Mouse (Mus musculus) stomach, postnatal 0 days (tissue): ENCODE data around the gene Stac2. TPM values are rescaled to one million over a fixed set of nuclear protein-coding genes. Genes with fewer than 3 reads are reported as not detected.

Experiments used
- ATAC-seq: fragments of 200-750 bp; cut with Nextera tagmentation; 2 replicates; pipeline ENCODE4 v1.8.0; 2017; ENCODE audit not compliant: low FRiP score, low TSS enrichment
- DNase-seq: peaks from one replicate; pipeline ENCODE4 v3.0.0-alpha.2; 2016; ENCODE audit warnings: low spot score
- H3K27ac ChIP-seq: fragments of 300-500 bp; sonication (generic); replicated peaks from 2 replicates; pipeline ENCODE4 v1.5.1; 2014; ENCODE audit warnings: mild to moderate bottlenecking, control low read depth
- H3K27me3 ChIP-seq: fragments of 300-500 bp; sonication (generic); 2 replicates; pipeline ENCODE4 v1.6.1; 2014; ENCODE audit warnings: low read length; ENCODE audit not compliant: control insufficient read depth, insufficient read depth
- H3K36me3 ChIP-seq: fragments of 300-500 bp; sonication (generic); 2 replicates; pipeline ENCODE4 v1.6.1; 2014; ENCODE audit warnings: low read length, mixed read lengths; ENCODE audit not compliant: control insufficient read depth, insufficient read depth
- H3K4me1 ChIP-seq: fragments of 300-500 bp; sonication (generic); replicated peaks from 2 replicates; pipeline ENCODE4 v1.6.1; 2014; ENCODE audit warnings: antibody characterized with exemption; ENCODE audit not compliant: control insufficient read depth, insufficient read depth
- H3K4me2 ChIP-seq: fragments of 300-500 bp; sonication (generic); replicated peaks from 2 replicates; pipeline ENCODE4 v1.6.1; 2014; ENCODE audit warnings: low read depth, mild to moderate bottlenecking, control low read depth, moderate library complexity
- H3K4me3 ChIP-seq: fragments of 300-500 bp; sonication (generic); 2 replicates; pipeline ENCODE4 v1.5.1; 2014; ENCODE audit warnings: low read depth, low read length, control low read depth
- H3K9ac ChIP-seq: fragments of 300-500 bp; sonication (generic); 2 replicates; pipeline ENCODE4 v1.6.1; 2014; ENCODE audit warnings: mild to moderate bottlenecking, low read length, control low read depth, mixed read lengths
- H3K9me3 ChIP-seq: fragments of 300-500 bp; sonication (generic); 2 replicates; pipeline ENCODE4 v1.6.1; 2016; ENCODE audit warnings: low read length; ENCODE audit not compliant: control insufficient read depth
- CTCF ChIP-seq: IDR thresholded peaks from 2 replicates; pipeline ENCODE4 v1.5.1; 2016; ENCODE audit warnings: antibody characterized with exemption, low read depth, mild to moderate bottlenecking, moderate library complexity
- EP300 ChIP-seq: optimal IDR thresholded peaks from 2 replicates; pipeline ENCODE3; 2016; ENCODE audit warnings: antibody characterized with exemption
- WGBS: fragments of 180-500 bp; shearing (Covaris S2); extraction: QIAGEN DNeasy Blood & Tissue Kit; methylation state at CpG from one replicate; pipeline ENCODE4 v1.1.7; 2014; 5-methylcytosine and 5-hydroxymethylcytosine counted together
- polyA plus RNA-seq: library from polyadenylated mRNA; unstranded; fragments of >200 nt; fragmentation: Nextera tagmentation; extraction: Ambion mirVana; gene quantifications from 2 replicates; pipeline ENCODE4 v1.2.1, GENCODE M21; 2015

Stac2 gene
- polyA plus RNA-seq, 1 experiment from 2014 or later = 0.05 TPM

DNA sequence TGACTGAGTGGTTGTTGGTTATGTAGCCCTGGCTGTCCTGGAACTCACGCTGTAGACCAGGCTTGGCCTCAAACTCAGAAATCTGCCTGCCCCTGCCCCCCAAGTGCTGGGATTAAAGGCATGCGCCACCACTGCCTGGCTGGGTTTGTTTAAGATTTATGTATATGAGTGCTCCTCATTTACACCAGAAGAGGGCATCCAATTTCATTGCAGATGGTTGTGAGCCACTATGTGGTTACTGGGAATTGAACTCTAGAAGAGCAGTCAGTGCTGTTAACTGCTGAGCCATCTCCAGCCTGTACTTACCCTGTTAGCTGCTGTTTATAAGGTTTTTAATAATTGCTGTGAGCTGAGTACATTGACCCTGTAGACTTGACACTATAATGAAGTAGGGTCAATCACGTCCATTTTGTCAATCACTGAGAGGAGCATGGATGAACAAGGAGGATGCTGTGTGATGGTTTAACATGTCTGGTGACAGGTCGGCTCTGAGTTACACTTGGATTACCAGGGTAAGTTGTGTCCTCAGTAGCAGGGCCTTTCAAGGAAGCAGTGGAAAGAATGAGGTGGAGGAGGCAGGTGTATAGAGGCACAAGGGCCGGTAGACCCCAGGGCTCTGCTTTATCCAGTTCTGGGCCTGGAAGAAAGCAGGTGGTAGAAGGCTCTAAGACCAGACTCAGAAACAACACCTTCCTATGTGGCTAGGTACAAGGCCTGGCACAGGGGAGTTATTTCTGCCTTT, 22.4 kb downstream of the Stac2 start:
- H3K27me3 ChIP-seq = no peaks in the 10 kb centered on the region
- H3K4me3 ChIP-seq = no peak overlapping the region
- TF ChIP-seq CTCF (peak; percentile 53), EP300 (no peak)
- DNase-seq (no peak), ATAC-seq (no peak)
- H3K36me3 ChIP-seq = peaks cover 12% of the 10 kb centered on the region
- H3K9ac ChIP-seq = no peak overlapping the region
- no peak overlapping the region for H3K4me2 ChIP-seq
- WGBS = 46% methylated on average over 5 of the region's 5 CpGs
- H3K4me1 ChIP-seq = peaks cover 2% of the 10 kb centered on the region; the same call in 1 of the 2 replicates
- 0 out of 2 replicates have a peak overlapping the region, but pooled peaks have one; percentile 13 for H3K27ac ChIP-seq
- no peaks in the 10 kb centered on the region for H3K9me3 ChIP-seq

DNA sequence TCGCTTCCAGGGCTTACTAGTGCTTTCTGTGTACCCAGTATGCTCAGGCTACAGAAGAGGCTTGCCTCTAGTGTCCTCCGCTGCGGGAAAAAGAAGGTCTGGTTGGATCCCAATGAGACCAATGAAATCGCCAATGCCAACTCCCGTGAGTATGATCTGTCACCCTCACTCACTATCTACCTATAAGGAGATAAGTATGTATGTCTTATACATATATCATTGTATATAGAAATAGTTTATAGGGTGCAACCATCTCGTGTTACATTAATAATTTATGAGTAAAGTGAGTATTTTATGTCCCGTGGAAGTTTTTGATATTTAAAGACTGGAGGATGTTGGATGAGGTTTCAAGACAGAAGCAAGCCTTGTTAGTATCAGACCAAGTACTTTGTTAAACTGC, 25.5 kb downstream of the Stac2 start:
- WGBS = 13% methylated on average over 7 of the region's 7 CpGs
- H3K4me3 ChIP-seq = peak overlapping the region; percentile 95
- H3K4me2 ChIP-seq = peak overlapping the region; percentile 79
- H3K9me3 ChIP-seq = no peaks in the 10 kb centered on the region
- TF ChIP-seq CTCF (no peak), EP300 (no peak)
- no peaks in the 10 kb centered on the region for H3K4me1 ChIP-seq
- ATAC-seq (no peak), DNase-seq (no peak)
- no peaks in the 10 kb centered on the region for H3K27me3 ChIP-seq
- H3K27ac ChIP-seq = no peak overlapping the region
- H3K36me3 ChIP-seq = peaks cover 12% of the 10 kb centered on the region
- peak overlapping the region; percentile 100 for H3K9ac ChIP-seq

DNA sequence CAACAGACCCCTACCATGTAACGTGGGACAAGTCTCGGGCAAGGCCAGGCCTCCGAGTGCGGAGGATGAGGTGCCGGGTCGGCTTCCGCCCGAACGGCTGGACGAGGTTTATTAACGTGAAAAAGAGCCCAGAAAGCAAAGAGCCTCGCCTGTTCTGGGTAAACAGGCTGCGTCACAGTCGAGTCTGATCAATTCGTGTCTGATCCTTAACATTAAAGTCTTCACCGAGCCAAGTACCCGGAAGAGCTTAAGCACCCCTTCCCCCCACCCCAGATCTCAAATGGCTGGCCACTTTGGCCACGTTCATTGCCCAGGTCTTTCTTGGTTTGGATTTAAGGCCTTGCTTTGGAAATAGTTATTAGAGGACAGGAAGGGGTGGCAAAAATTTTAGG, 26.0 kb downstream of the Stac2 start:
- DNase-seq = no peak
- Histone ChIP-seq H3K4me2 (peak overlapping the region; percentile 79), H3K36me3 (peaks cover 12% of the 10 kb centered on the region), H3K27ac (peak overlapping the region; percentile 91), H3K9ac (peak overlapping the region; percentile 100), H3K9me3 (no peaks in the 10 kb centered on the region), H3K27me3 (no peaks in the 10 kb centered on the region), H3K4me3 (peak overlapping the region; percentile 95), H3K4me1 (no peaks in the 10 kb centered on the region)
- no peak for TF ChIP-seq EP300
- no peak for TF ChIP-seq CTCF
- 0% methylated on average over 18 of the region's 18 CpGs for WGBS
- peak; percentile 0; the same call in 1 of the 2 replicates for ATAC-seq

DNA sequence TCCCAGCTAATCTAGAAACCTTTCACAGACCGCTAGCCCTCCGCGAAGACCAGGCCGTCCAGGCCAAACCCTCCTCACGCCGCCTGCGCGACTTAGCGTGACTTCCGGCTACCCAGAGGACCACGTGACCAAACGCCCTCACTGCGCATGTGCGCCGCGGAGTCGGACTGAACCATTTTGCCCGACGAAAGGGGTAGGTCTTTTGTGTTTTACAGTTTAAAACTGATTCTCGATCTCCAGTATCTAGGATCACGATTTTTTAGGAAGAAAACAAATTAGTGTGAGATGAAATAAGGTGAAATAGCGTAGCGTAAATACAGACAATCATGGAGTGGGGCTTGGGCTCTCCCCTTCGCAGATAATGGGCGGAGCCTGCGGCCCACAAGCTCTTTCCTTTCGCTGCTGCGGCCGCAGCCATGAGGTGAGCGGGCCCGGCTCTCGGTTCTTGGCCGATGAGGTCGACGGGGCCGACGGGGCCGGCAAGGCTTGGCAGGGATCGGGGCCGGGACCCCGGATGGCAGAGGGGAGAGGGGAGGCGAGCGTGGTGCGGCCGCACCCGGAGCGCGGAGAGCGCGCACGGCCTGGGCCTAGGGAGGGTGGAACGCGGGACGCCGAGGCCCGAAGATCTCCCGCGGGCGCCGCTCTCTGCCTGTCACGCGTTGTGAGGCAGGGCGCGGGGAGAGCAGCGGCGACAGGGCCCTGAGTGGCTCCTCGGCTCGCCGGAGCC, 26.5 kb downstream of the Stac2 start, which contains the start of gene Rpl19:
Rpl19 (plus strand) TSS at position 141 of the 727 bp plus-strand sequence.
- no peaks in the 10 kb centered on the region for H3K4me1 ChIP-seq

DNA sequence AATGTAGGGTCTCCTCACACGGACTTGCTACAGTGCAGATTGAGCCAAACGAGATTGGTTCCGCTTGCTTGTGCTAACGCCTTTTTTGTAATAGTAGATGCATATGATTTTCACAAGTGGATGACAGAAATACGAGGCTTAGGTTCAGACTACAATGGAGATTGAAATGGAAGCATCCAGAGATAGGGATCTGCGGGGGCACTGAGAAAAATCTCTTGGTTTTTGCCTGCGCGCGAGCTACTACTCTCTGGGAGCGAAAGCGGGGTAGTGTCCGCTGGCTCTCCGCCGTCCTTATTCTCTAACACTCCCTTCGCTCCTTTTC, 27.1 kb downstream of the Stac2 start:
- no peaks in the 10 kb centered on the region for H3K9me3 ChIP-seq
- H3K36me3 ChIP-seq = peaks cover 12% of the 10 kb centered on the region
- peak overlapping the region; percentile 95 for H3K4me3 ChIP-seq
- no peak for DNase-seq
- ATAC-seq = no peak
- peak overlapping the region; percentile 79 for H3K4me2 ChIP-seq
- TF ChIP-seq EP300 = no peak
- no peak for TF ChIP-seq CTCF
- peak overlapping the region; percentile 91 for H3K27ac ChIP-seq
- H3K4me1 ChIP-seq = no peaks in the 10 kb centered on the region
- H3K9ac ChIP-seq = peak overlapping the region; percentile 100
- H3K27me3 ChIP-seq = no peaks in the 10 kb centered on the region
- 4% methylated on average over 15 of the region's 15 CpGs for WGBS

More for the DNA sequence above, 26.5 kb downstream of the Stac2 start, which contains the start of gene Rpl19:
- peak within 1 kb of the TSS; percentile 79 for H3K4me2 ChIP-seq
- under 1% methylated on average over 60 of the region's 69 CpGs for WGBS
- peak within 1 kb of the TSS; percentile 100 for H3K9ac ChIP-seq
- H3K4me3 ChIP-seq = peak within 1 kb of the TSS; percentile 95
- H3K27me3 ChIP-seq = no peaks in the 10 kb centered on the region
- H3K9me3 ChIP-seq = no peaks in the 10 kb centered on the region
- peak; percentile 81 for ATAC-seq
- peak; percentile 27 for TF ChIP-seq EP300
- TF ChIP-seq CTCF = no peak
- peak; percentile 89 for DNase-seq
- H3K27ac ChIP-seq = peak within 1 kb of the TSS; percentile 91
- peaks cover 12% of the 10 kb centered on the region for H3K36me3 ChIP-seq

DNA sequence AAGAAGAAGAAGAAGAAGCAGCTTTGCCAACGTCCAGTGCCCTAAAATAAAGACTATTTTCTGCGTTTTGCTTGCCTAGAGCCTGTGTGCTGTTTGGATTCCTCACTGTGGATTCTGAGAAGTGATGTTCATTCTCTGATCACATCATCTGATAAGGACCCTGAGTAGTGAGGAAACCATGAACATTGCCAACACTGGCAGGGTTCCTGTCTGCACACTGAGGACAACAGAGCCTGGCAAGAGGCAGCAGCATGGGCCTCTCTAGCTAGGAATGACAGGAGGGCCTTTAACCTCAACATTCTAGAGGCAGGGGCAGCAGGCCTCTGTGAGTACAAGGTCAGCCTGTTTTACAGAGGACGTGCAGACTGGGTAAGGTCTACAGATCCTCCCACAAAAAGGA, 28.7 kb downstream of the Stac2 start:
- DNase-seq (no peak), ATAC-seq (no peak)
- Histone ChIP-seq H3K9ac (no peak overlapping the region), H3K27ac (no peak overlapping the region), H3K4me2 (no peak overlapping the region), H3K4me3 (no peak overlapping the region), H3K36me3 (peaks cover 6% of the 10 kb centered on the region), H3K9me3 (no peaks in the 10 kb centered on the region), H3K27me3 (no peaks in the 10 kb centered on the region), H3K4me1 (no peaks in the 10 kb centered on the region)
- 91% methylated on average over 3 of the region's 3 CpGs for WGBS
- TF ChIP-seq EP300 (no peak), CTCF (no peak)
